Mouse (Mus musculus): ENCODE results near the gene Spef1.

The Spef1 gene

GRCm38 (mm10) chr2:131142592-131142991 is 44.5 kb downstream of the Spef1 start:
- peak; percentile 80 for DNase-seq (ENCODE audit: low read depth, low spot score)

GRCm38 (mm10) chr2:131141336-131141986 is 45.6 kb downstream of the Spef1 start:
- DNase-seq (ENCODE audit: low read depth, low spot score) = no peak

- DNase-seq (ENCODE audit: low read depth, low spot score) = no peak
Measured at GRCm38 (mm10) chr2:131140533-131140905, 46.6 kb downstream of the Spef1 start.

GRCm38 (mm10) chr2:131139886-131140532 is 47.1 kb downstream of the Spef1 start:
- DNase-seq (ENCODE audit: low read depth, low spot score) = no peak

GRCm38 (mm10) chr2:131139287-131139686 is 47.8 kb downstream of the Spef1 start:
- DNase-seq (ENCODE audit: low read depth, low spot score) = no peak

GRCm38 (mm10) chr2:131138760-131139159 is 48.3 kb downstream of the Spef1 start:
- no peak for DNase-seq (ENCODE audit: low read depth, low spot score)

GRCm38 (mm10) chr2:131138296-131138695 is 48.8 kb downstream of the Spef1 start:
- no peak for DNase-seq (ENCODE audit: low read depth, low spot score)

- no peak for DNase-seq (ENCODE audit: low read depth, low spot score)
Measured at GRCm38 (mm10) chr2:131135521-131136139, 51.5 kb downstream of the Spef1 start.

- no peak for DNase-seq (ENCODE audit: low read depth, low spot score)
Measured at GRCm38 (mm10) chr2:131134826-131135400, 52.2 kb downstream of the Spef1 start.

GRCm38 (mm10) chr2:131134381-131134780 is 52.7 kb downstream of the Spef1 start:
- DNase-seq (ENCODE audit: low read depth, low spot score) = no peak

GRCm38 (mm10) chr2:131132930-131133547 is 54.0 kb downstream of the Spef1 start, which contains the start of gene Gm11037:
TSS of gene Gm11037 (plus strand) at chr2:131133497.
- DNase-seq (ENCODE audit: low read depth, low spot score) = no peak

GRCm38 (mm10) chr2:131132111-131132888 is 54.8 kb downstream of the Spef1 start:
- DNase-seq (ENCODE audit: low read depth, low spot score) = no peak

GRCm38 (mm10) chr2:131130849-131131248 is 56.2 kb downstream of the Spef1 start:
- DNase-seq (ENCODE audit: low read depth, low spot score) = no peak

GRCm38 (mm10) chr2:131129836-131130235 is 57.2 kb downstream of the Spef1 start:
- DNase-seq (ENCODE audit: low read depth, low spot score) = no peak

GRCm38 (mm10) chr2:131128636-131129157 is 58.4 kb downstream of the Spef1 start:
- DNase-seq (ENCODE audit: low read depth, low spot score) = no peak

GRCm38 (mm10) chr2:131128211-131128610 is 58.9 kb downstream of the Spef1 start:
- no peak for DNase-seq (ENCODE audit: low read depth, low spot score)

GRCm38 (mm10) chr2:131127161-131127730 is 59.8 kb downstream of the Spef1 start, which contains the start of gene Hspa12b:
TSS of gene Hspa12b (plus strand) at chr2:131127280.
- DNase-seq (ENCODE audit: low read depth, low spot score) = peak; percentile 77

- no peak for DNase-seq (ENCODE audit: low read depth, low spot score)
Measured at GRCm38 (mm10) chr2:131125964-131126815, 60.9 kb downstream of the Spef1 start.

- DNase-seq (ENCODE audit: low read depth, low spot score) = no peak
Measured at GRCm38 (mm10) chr2:131125157-131125963, 61.7 kb downstream of the Spef1 start.
